Mouse (Mus musculus) G1E (cell line): ENCODE data around the gene Tns4. TPM values are rescaled to one million over a fixed set of nuclear protein-coding genes. Genes with fewer than 3 reads are reported as not detected.

Experiments
- ATAC-seq: 2 replicates; pipeline ENCODE4 v1.8.0; 2016; ENCODE audit warnings: mild to moderate bottlenecking; ENCODE audit not compliant: insufficient number of reproducible peaks, poor library complexity, low FRiP score, severe bottlenecking; ENCODE audit errors: extremely low read depth
- DNase-seq: peaks from one replicate; pipeline ENCODE4 v3.0.0; 2012; ENCODE audit warnings: low spot score
- H3K27me3 ChIP-seq: 2 replicates; pipeline ENCODE4 v1.6.1; 2012; ENCODE audit warnings: mild to moderate bottlenecking, low read length, inconsistent platforms; ENCODE audit not compliant: insufficient read depth
- H3K36me3 ChIP-seq: replicated peaks from 2 replicates; pipeline ENCODE3; 2012; ENCODE audit warnings: mild to moderate bottlenecking, inconsistent platforms
- H3K4me1 ChIP-seq: 2 replicates; pipeline ENCODE4 v1.6.1; 2012; ENCODE audit warnings: low read depth, low read length, inconsistent platforms, mixed read lengths; ENCODE audit not compliant: insufficient read depth
- H3K4me3 ChIP-seq: 2 replicates; pipeline ENCODE4 v1.5.1; 2012; ENCODE audit warnings: low read depth, mild to moderate bottlenecking, inconsistent platforms, low read length, moderate library complexity, mixed read lengths
- H3K9me3 ChIP-seq: replicated peaks from 2 replicates; pipeline ENCODE4 v1.6.1; 2012; ENCODE audit warnings: inconsistent platforms
- CTCF ChIP-seq: IDR thresholded peaks from 2 replicates; pipeline ENCODE4 v1.5.1; 2012; ENCODE audit warnings: low read depth, low read length, inconsistent platforms, mixed read lengths
- GATA1 ChIP-seq: IDR thresholded peaks from 2 replicates; pipeline ENCODE4 v1.6.1; 2012; ENCODE audit warnings: borderline replicate concordance, low read length, inconsistent platforms, mixed read lengths
- GATA2 ChIP-seq: IDR thresholded peaks from 2 replicates; pipeline ENCODE4 v1.6.1; 2012; ENCODE audit warnings: low read depth, low read length, inconsistent platforms, borderline replicate concordance
- POLR2AphosphoS5 ChIP-seq: IDR thresholded peaks from 2 replicates; pipeline ENCODE4 v1.6.1; 2012; ENCODE audit warnings: low read depth, low read length, inconsistent platforms; ENCODE audit not compliant: insufficient replicate concordance
- TAL1 ChIP-seq: conservative IDR thresholded peaks from 2 replicates; pipeline ENCODE4 v1.6.1; 2012; ENCODE audit warnings: low read depth, low read length, inconsistent platforms, mixed read lengths
- polyA plus RNA-seq: library from polyadenylated mRNA; stranded (reverse); fragments of >175 nt; gene quantifications from 2 replicates; pipeline ENCODE4 v1.2.3, GENCODE M21; 2012
- total RNA-seq, 2 experiments: library from RNA; stranded (forward) in 1 of 2; stranded (reverse) in 1 of 2; fragments of 200-1000 nt in 1 of 2; fragments of >200 nt in 1 of 2; fragmentation: Nextera tagmentation in 1 of 2; gene quantifications; 2 replicates each; pipeline ENCODE4 v1.2.3; 2014 to 2017

Tns4 gene
- total RNA-seq (2014; fragmentation: Nextera tagmentation) (not detected in 2 replicates), total RNA-seq (2017) (1.4 TPM in 2 replicates), polyA plus RNA-seq (0.02 and 0.22 TPM in 2 replicates)

- Histone ChIP-seq H3K9me3 (no peaks in the 10 kb centered on the region), H3K4me1 (peaks cover 55% of the 10 kb centered on the region), H3K4me3 (no peak within 1 kb of the TSS), H3K27me3 (peaks cover 37% of the 10 kb centered on the region), H3K36me3 (no peaks in the 10 kb centered on the region)
- no peak for TF ChIP-seq GATA2
- DNase-seq, result no peak
- ATAC-seq, result no peak
Observed at GRCm38 (mm10) chr11:99089077-99089601, at the start of gene Tns4. TSS of gene Tns4 (minus strand) at chr11:99089306.

- Histone ChIP-seq H3K4me3 (no peak overlapping the region), H3K36me3 (no peaks in the 10 kb centered on the region), H3K27me3 (peaks cover 58% of the 10 kb centered on the region), H3K4me1 (peaks cover 9% of the 10 kb centered on the region; the same call in 1 of the 2 replicates), H3K9me3 (no peaks in the 10 kb centered on the region)
- no peak for TF ChIP-seq POLR2AphosphoS5
- no peak for TF ChIP-seq GATA2
- TF ChIP-seq GATA1, result no peak
- TF ChIP-seq CTCF, result no peak
- TF ChIP-seq TAL1, result no peak
- DNase-seq, result no peak
- ATAC-seq, result no peak
Observed at GRCm38 (mm10) chr11:99137385-99137784, 48.3 kb upstream of the Tns4 start.

- no peak for ATAC-seq
- no peak overlapping the region for H3K4me3 ChIP-seq
- no peaks in the 10 kb centered on the region for H3K9me3 ChIP-seq
- H3K27me3 ChIP-seq, result peaks cover 58% of the 10 kb centered on the region
- no peak for DNase-seq
- peaks cover 12% of the 10 kb centered on the region; the same call in 1 of the 2 replicates for H3K4me1 ChIP-seq
- no peak for TF ChIP-seq POLR2AphosphoS5
- no peak for TF ChIP-seq GATA2
- no peak for TF ChIP-seq CTCF
- no peak for TF ChIP-seq GATA1
- TF ChIP-seq TAL1, result no peak
- no peaks in the 10 kb centered on the region for H3K36me3 ChIP-seq
Observed at GRCm38 (mm10) chr11:99136961-99137360, 47.9 kb upstream of the Tns4 start.

GRCm38 (mm10) chr11:99136361-99136760, 47.3 kb upstream of the Tns4 start:
- no peak for TF ChIP-seq GATA2
- no peak for TF ChIP-seq GATA1
- TF ChIP-seq POLR2AphosphoS5, result no peak
- TF ChIP-seq TAL1, result no peak
- TF ChIP-seq CTCF, result no peak
- DNase-seq (no peak), ATAC-seq (no peak)
- H3K9me3 ChIP-seq, result no peaks in the 10 kb centered on the region
- H3K27me3 ChIP-seq, result peaks cover 60% of the 10 kb centered on the region
- no peak overlapping the region for H3K4me3 ChIP-seq
- no peaks in the 10 kb centered on the region for H3K36me3 ChIP-seq
- peaks cover 14% of the 10 kb centered on the region; the same call in 1 of the 2 replicates for H3K4me1 ChIP-seq

- Histone ChIP-seq H3K27me3 (peaks cover 68% of the 10 kb centered on the region), H3K9me3 (no peaks in the 10 kb centered on the region), H3K4me3 (no peak overlapping the region), H3K4me1 (peaks cover 14% of the 10 kb centered on the region; the same call in 1 of the 2 replicates), H3K36me3 (no peaks in the 10 kb centered on the region)
- TF ChIP-seq GATA2 (no peak), CTCF (no peak), POLR2AphosphoS5 (no peak), TAL1 (no peak), GATA1 (no peak)
- no peak for ATAC-seq
- no peak for DNase-seq
Observed at GRCm38 (mm10) chr11:99135047-99135440, 45.9 kb upstream of the Tns4 start.

- DNase-seq (no peak), ATAC-seq (no peak)
- Histone ChIP-seq H3K4me1 (peaks cover 14% of the 10 kb centered on the region; the same call in 1 of the 2 replicates), H3K36me3 (no peaks in the 10 kb centered on the region), H3K27me3 (peaks cover 67% of the 10 kb centered on the region), H3K9me3 (no peaks in the 10 kb centered on the region), H3K4me3 (no peak overlapping the region)
- TF ChIP-seq TAL1, result no peak
- TF ChIP-seq POLR2AphosphoS5, result no peak
Observed at GRCm38 (mm10) chr11:99134266-99135046, 45.4 kb upstream of the Tns4 start.
